Mouse (Mus musculus) c-Kit-negative CD71-positive TER-119-positive erythroid progenitor cells, embryonic 14.5 days (primary cell): Measurements from ENCODE around the gene Hnrnph3.
A peak's percentile ranks its signal among the peaks of the same experiment; 100 is the strongest.
"Not testable (repeated sequence)": the region's sequence is repeated elsewhere in the genome, so short reads cannot be mapped to it uniquely, and the experiment has no call there.

Experiments
- DNase-seq: peaks from one replicate; pipeline ENCODE4 v3.0.0-alpha.2; 2013; ENCODE audit warnings: low read depth, low spot score

Hnrnph3 gene

GRCm38 (mm10) chr10:63023749-63024579, at the start of gene Hnrnph3, which contains the start of gene Pbld2:
Hnrnph3 (minus strand) TSS chr10:63024217.
Pbld2 (plus strand) TSS chr10:63024315.
- peak; percentile 83 for DNase-seq

GRCm38 (mm10) chr10:63065988-63066387, 42.0 kb upstream of the Hnrnph3 start:
- no peak for DNase-seq

DNA sequence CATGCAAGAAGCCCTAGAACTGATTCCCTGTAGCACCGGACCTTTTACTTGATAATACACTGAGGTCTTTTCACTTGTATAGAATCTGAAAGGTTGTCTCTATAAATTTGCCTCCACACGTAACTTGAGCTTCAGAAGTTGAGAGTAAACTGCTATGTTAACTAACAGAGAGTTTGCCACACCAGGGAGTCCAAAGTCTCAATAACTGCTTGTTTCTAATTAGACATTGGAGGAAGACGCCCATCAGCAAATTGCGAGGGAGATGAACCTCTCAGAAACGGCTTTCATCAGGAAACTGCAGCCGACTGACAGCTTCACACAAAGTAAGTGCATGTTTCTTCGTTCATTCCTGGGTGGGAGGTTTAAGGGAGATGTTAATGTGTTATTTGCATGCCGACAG, 41.5 kb upstream of the Hnrnph3 start:
- DNase-seq, result no peak

- DNase-seq, result no peak
Measured at GRCm38 (mm10) chr10:63064516-63064915, 40.5 kb upstream of the Hnrnph3 start.

GRCm38 (mm10) chr10:63063365-63063764, 39.3 kb upstream of the Hnrnph3 start:
- no peak for DNase-seq

DNA sequence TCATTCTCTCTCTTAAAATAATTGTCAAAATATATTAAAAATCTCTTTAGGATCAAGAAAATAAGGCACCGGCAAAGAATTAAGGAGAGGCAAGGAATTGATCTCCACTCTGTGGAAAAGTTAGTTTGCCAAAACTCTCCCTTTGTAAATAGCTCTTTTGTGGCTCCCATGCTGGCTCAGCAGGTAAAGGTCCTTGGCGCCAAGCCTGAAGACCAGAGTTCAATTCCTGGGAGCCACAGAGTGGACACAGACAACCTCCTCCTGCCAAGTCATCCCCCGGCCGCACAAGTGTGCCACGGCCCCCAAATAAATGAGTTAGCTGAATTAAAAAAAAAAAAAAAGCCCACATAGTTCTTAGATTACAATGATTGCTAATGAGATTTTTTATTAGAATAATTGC, 38.7 kb upstream of the Hnrnph3 start:
- no peak for DNase-seq

GRCm38 (mm10) chr10:63061266-63061665, 37.2 kb upstream of the Hnrnph3 start:
- DNase-seq, result no peak

GRCm38 (mm10) chr10:63060406-63060805, 36.4 kb upstream of the Hnrnph3 start:
- no peak for DNase-seq

GRCm38 (mm10) chr10:63059862-63060261, 35.8 kb upstream of the Hnrnph3 start, which contains the start of gene Pbld1:
Pbld1 (plus strand) TSS chr10:63060162.
- DNase-seq, result no peak

GRCm38 (mm10) chr10:63056966-63057750, 33.1 kb upstream of the Hnrnph3 start:
- no peak for DNase-seq

GRCm38 (mm10) chr10:63054586-63054985, 30.6 kb upstream of the Hnrnph3 start:
- DNase-seq, result no peak

GRCm38 (mm10) chr10:63054071-63054470, 30.1 kb upstream of the Hnrnph3 start:
- not testable (repeated sequence) for DNase-seq

GRCm38 (mm10) chr10:63053007-63053406, 29.0 kb upstream of the Hnrnph3 start:
- no peak for DNase-seq

DNA sequence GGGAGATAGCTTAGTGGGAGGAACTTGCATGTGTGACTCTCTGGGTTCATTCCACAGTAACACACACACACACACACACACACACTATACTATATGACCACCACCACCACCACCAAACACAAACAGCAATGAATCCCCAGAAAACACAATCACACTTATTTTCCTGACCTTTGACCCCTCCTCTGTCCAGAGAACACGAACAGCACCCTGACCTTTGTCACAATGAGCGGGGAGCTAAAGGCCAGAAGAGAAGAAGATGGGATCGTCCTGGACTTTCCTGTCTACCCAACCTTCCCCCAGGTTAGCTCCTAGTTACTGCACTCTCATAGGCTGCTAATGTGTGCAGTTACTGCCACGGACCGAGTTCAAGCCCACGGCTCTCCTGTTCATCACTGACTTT, 28.0 kb upstream of the Hnrnph3 start:
- no peak for DNase-seq

DNA sequence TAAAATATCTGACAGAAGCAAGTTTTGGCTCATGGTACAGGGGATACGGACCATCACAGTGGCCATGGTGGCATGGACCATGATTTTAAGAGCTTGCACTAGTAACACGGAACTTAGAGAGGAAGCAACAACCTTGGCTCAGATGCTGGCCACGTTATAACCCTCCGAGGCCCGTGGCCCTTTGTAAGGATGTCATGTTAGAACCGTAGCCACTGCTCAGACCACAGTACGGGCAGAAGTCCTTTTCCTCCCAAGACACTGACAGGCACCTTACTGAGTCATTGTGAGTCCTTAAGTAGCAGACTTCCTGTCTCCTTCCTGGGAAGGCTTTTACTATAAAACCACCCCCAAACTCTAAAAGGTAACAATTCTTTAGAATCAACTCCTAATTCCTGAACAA, 27.2 kb upstream of the Hnrnph3 start:
- no peak for DNase-seq

- no peak for DNase-seq
Measured at GRCm38 (mm10) chr10:63049106-63049505, 25.1 kb upstream of the Hnrnph3 start.

GRCm38 (mm10) chr10:63047751-63048150, 23.7 kb upstream of the Hnrnph3 start:
- no peak for DNase-seq

DNA sequence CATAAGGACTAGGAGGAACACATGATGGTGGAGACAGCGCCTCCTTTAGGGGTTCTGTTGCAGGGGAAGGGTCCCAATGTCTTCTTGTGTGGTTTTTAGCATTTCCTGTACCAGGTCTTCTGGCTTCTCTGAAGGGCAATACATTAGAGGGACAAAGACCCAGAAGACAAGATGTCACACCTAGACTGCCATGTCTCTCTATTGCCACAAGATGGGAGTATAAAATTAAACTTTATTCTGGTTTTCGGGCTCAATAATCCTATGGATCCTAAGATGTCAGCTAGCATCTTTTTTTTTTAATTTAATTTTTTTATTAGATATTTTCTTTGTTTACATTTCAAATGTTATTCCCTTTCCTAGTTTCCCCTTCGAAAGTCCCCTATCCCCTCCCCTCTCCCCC, 19.1 kb upstream of the Hnrnph3 start:
- no peak for DNase-seq

GRCm38 (mm10) chr10:63039867-63040628, 16.0 kb upstream of the Hnrnph3 start:
- DNase-seq, result no peak

DNA sequence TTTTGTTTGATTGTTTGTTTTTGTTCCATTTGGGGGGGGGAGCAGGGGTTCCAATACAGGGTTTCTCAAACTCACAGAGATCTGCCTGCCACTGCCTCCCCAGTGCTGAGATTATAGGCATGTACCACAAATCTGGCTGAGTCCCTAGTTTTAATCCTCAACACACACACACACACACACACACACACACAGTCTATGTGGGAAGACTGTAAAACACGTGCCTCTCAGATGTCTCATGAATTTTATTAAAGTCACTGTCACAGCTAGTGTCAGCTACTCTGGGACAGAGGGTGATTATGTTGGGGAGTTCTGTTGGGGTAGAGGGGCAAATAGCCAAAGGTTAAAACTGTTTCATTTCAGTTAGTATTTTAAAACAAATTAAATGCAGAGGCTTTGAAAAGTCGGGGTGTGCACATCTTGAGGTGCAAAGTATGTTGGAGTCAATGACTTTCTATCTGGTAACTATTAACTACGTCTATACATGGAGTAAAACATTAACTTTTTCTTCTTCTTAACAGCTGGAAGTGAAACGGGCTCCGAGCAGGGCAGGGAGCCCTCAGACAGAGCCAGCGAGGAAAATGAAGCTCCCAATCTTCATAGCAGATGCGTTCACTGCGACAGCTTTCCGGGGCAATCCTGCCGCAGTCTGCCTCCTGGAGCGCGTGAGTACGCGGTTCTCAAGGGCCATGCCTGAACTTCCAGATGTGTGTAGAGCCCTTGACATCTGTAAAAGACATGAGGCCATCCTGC, 14.7 kb upstream of the Hnrnph3 start:
- no peak for DNase-seq

DNA sequence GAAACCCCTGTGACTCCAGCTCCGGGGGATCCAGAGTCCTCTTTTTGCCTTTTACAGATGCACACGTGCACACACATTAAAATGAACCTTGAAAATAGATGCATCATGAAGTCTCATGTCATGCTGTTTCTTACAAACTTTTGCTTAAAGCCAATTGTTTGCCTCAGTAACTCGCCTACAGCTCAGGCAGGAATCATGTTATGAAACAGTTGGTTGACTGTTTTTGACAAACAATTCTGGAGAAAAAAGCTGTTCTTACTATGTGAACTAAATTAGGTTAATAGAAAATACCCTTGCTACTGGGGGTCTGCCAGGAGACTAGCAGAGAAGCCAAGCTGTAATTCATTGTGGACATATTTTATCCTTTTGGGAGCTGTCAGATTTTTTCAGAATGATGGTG, 8.9 kb upstream of the Hnrnph3 start:
- no peak for DNase-seq
